Mouse (Mus musculus): ENCODE data around the gene 1700001P01Rik. TPM values are rescaled to one million over a fixed set of nuclear protein-coding genes. Genes with fewer than 3 reads are reported as not detected.
"Not testable (repeated sequence)": the region's sequence is repeated elsewhere in the genome, so short reads cannot be mapped to it uniquely, and the experiment has no call there.

The 1700001P01Rik gene
- polyA plus RNA-seq, 1 experiment from 2014 or later = not detected

- Histone ChIP-seq H3K36me3 (ENCODE audit: control insufficient read depth, insufficient read depth) (no peaks in the 10 kb centered on the region), H3K27me3 (ENCODE audit: control insufficient read depth, insufficient read depth, low read depth, low read length) (peaks cover 2% of the 10 kb centered on the region; the same call in 1 of the 2 replicates), H3K27ac (ENCODE audit: low read length) (peak overlapping the region; percentile 86), H3K4me3 (ENCODE audit: low read depth, low read length) (peak overlapping the region; percentile 77), H3K9ac (ENCODE audit: low read depth, low read length) (peak overlapping the region; percentile 74), H3K4me1 (ENCODE audit: control insufficient read depth, low read depth, low read length) (peaks cover 16% of the 10 kb centered on the region), H3K4me2 (ENCODE audit: low read depth, low read length) (peak overlapping the region; percentile 89), H3K9me3 (replicated peaks; ENCODE audit: control insufficient read depth, low read length) (no peaks in the 10 kb centered on the region)
- under 1% methylated on average over 39 of the region's 43 CpGs for WGBS (ENCODE audit: insufficient replicate concordance)
- peak; percentile 63 for ATAC-seq (ENCODE audit: low read depth)
Measured at GRCm38 (mm10) chr11:97799994-97800690, 24.4 kb upstream of the 1700001P01Rik start.

- WGBS (ENCODE audit: insufficient replicate concordance) = under 1% methylated on average over 71 of the region's 71 CpGs
- Histone ChIP-seq H3K9ac (ENCODE audit: low read depth, low read length) (peak overlapping the region; percentile 74), H3K27me3 (ENCODE audit: control insufficient read depth, insufficient read depth, low read depth, low read length) (peaks cover 2% of the 10 kb centered on the region; the same call in 1 of the 2 replicates), H3K4me3 (ENCODE audit: low read depth, low read length) (peak overlapping the region; percentile 77), H3K4me1 (ENCODE audit: control insufficient read depth, low read depth, low read length) (peaks cover 9% of the 10 kb centered on the region), H3K4me2 (ENCODE audit: low read depth, low read length) (peak overlapping the region; percentile 89), H3K9me3 (replicated peaks; ENCODE audit: control insufficient read depth, low read length) (no peaks in the 10 kb centered on the region), H3K27ac (ENCODE audit: low read length) (peak overlapping the region; percentile 86), H3K36me3 (ENCODE audit: control insufficient read depth, insufficient read depth) (no peaks in the 10 kb centered on the region)
- peak; percentile 80 for ATAC-seq (ENCODE audit: low read depth)
Measured at GRCm38 (mm10) chr11:97799146-97799993, 23.7 kb upstream of the 1700001P01Rik start.

GRCm38 (mm10) chr11:97798782-97799145 lies 23.0 kb upstream of the 1700001P01Rik start, which contains the start of gene Lasp1:
Lasp1 (plus strand) TSS chr11:97799000.
- Histone ChIP-seq H3K27me3 (ENCODE audit: control insufficient read depth, insufficient read depth, low read depth, low read length) (peaks cover 2% of the 10 kb centered on the region; the same call in 1 of the 2 replicates), H3K4me1 (ENCODE audit: control insufficient read depth, low read depth, low read length) (peaks cover 3% of the 10 kb centered on the region), H3K4me2 (ENCODE audit: low read depth, low read length) (peak within 1 kb of the TSS; percentile 89), H3K4me3 (ENCODE audit: low read depth, low read length) (peak within 1 kb of the TSS; percentile 77), H3K27ac (ENCODE audit: low read length) (peak within 1 kb of the TSS; percentile 86), H3K36me3 (ENCODE audit: control insufficient read depth, insufficient read depth) (no peaks in the 10 kb centered on the region), H3K9me3 (replicated peaks; ENCODE audit: control insufficient read depth, low read length) (no peaks in the 10 kb centered on the region), H3K9ac (ENCODE audit: low read depth, low read length) (peak within 1 kb of the TSS; percentile 74)
- ATAC-seq (ENCODE audit: low read depth) = peak; percentile 40
- 0% methylated on average over 11 of the region's 11 CpGs for WGBS (ENCODE audit: insufficient replicate concordance)

- WGBS (ENCODE audit: insufficient replicate concordance) = 42% methylated on average over 8 of the region's 8 CpGs
- Histone ChIP-seq H3K4me3 (ENCODE audit: low read depth, low read length) (no peak overlapping the region), H3K9ac (ENCODE audit: low read depth, low read length) (no peak overlapping the region), H3K36me3 (ENCODE audit: control insufficient read depth, insufficient read depth) (no peaks in the 10 kb centered on the region), H3K9me3 (replicated peaks; ENCODE audit: control insufficient read depth, low read length) (no peaks in the 10 kb centered on the region), H3K27me3 (ENCODE audit: control insufficient read depth, insufficient read depth, low read depth, low read length) (peaks cover 2% of the 10 kb centered on the region; the same call in 1 of the 2 replicates), H3K27ac (ENCODE audit: low read length) (no peak overlapping the region), H3K4me2 (ENCODE audit: low read depth, low read length) (peak overlapping the region; percentile 89; the same call in 1 of the 2 replicates), H3K4me1 (ENCODE audit: control insufficient read depth, low read depth, low read length) (peaks cover 3% of the 10 kb centered on the region)
- ATAC-seq (ENCODE audit: low read depth) = no peak
Measured at GRCm38 (mm10) chr11:97798083-97798435, 22.3 kb upstream of the 1700001P01Rik start.

- peaks cover 2% of the 10 kb centered on the region; the same call in 1 of the 2 replicates for H3K27me3 ChIP-seq (ENCODE audit: control insufficient read depth, insufficient read depth, low read depth, low read length)
- H3K4me1 ChIP-seq (ENCODE audit: control insufficient read depth, low read depth, low read length) = peaks cover 3% of the 10 kb centered on the region
- no peaks in the 10 kb centered on the region for H3K9me3 ChIP-seq (replicated peaks; ENCODE audit: control insufficient read depth, low read length)
- no peaks in the 10 kb centered on the region for H3K36me3 ChIP-seq (ENCODE audit: control insufficient read depth, insufficient read depth)
- 52% methylated on average over 15 of the region's 15 CpGs for WGBS (ENCODE audit: insufficient replicate concordance)
- H3K4me2 ChIP-seq (ENCODE audit: low read depth, low read length) = no peak overlapping the region
- H3K27ac ChIP-seq (ENCODE audit: low read length) = no peak overlapping the region
- no peak overlapping the region for H3K4me3 ChIP-seq (ENCODE audit: low read depth, low read length)
- no peak for ATAC-seq (ENCODE audit: low read depth)
- no peak overlapping the region for H3K9ac ChIP-seq (ENCODE audit: low read depth, low read length)
Measured at GRCm38 (mm10) chr11:97797369-97798082, 21.8 kb upstream of the 1700001P01Rik start.

GRCm38 (mm10) chr11:97796910-97797309 lies 21.2 kb upstream of the 1700001P01Rik start:
- Histone ChIP-seq H3K4me2 (ENCODE audit: low read depth, low read length) (no peak overlapping the region), H3K27ac (ENCODE audit: low read length) (no peak overlapping the region)

GRCm38 (mm10) chr11:97793165-97793564 lies 17.4 kb upstream of the 1700001P01Rik start:
- ATAC-seq (ENCODE audit: low read depth) = no peak
- no peak overlapping the region for H3K4me3 ChIP-seq (ENCODE audit: low read depth, low read length)
- 6% methylated on average over 2 of the region's 2 CpGs for WGBS (ENCODE audit: insufficient replicate concordance)
- H3K4me2 ChIP-seq (ENCODE audit: low read depth, low read length) = no peak overlapping the region
- H3K9me3 ChIP-seq (replicated peaks; ENCODE audit: control insufficient read depth, low read length) = no peaks in the 10 kb centered on the region
- H3K27ac ChIP-seq (ENCODE audit: low read length) = no peak overlapping the region
- H3K9ac ChIP-seq (ENCODE audit: low read depth, low read length) = no peak overlapping the region
- H3K4me1 ChIP-seq (ENCODE audit: control insufficient read depth, low read depth, low read length) = no peaks in the 10 kb centered on the region; the same call in 1 of the 2 replicates
- H3K36me3 ChIP-seq (ENCODE audit: control insufficient read depth, insufficient read depth) = no peaks in the 10 kb centered on the region
- no peaks in the 10 kb centered on the region for H3K27me3 ChIP-seq (ENCODE audit: control insufficient read depth, insufficient read depth, low read depth, low read length)

More at GRCm38 (mm10) chr11:97796910-97797309, 21.2 kb upstream of the 1700001P01Rik start:
- Histone ChIP-seq H3K36me3 (ENCODE audit: control insufficient read depth, insufficient read depth) (no peaks in the 10 kb centered on the region), H3K27me3 (ENCODE audit: control insufficient read depth, insufficient read depth, low read depth, low read length) (peaks cover 2% of the 10 kb centered on the region; the same call in 1 of the 2 replicates), H3K4me1 (ENCODE audit: control insufficient read depth, low read depth, low read length) (peaks cover 3% of the 10 kb centered on the region), H3K9me3 (replicated peaks; ENCODE audit: control insufficient read depth, low read length) (no peaks in the 10 kb centered on the region), H3K4me3 (ENCODE audit: low read depth, low read length) (no peak overlapping the region), H3K9ac (ENCODE audit: low read depth, low read length) (no peak overlapping the region)
- ATAC-seq (ENCODE audit: low read depth) = no peak
- WGBS (ENCODE audit: insufficient replicate concordance) = 2% methylated on average over 6 of the region's 6 CpGs

GRCm38 (mm10) chr11:97790778-97791438 lies 15.2 kb upstream of the 1700001P01Rik start:
- H3K9ac ChIP-seq (ENCODE audit: low read depth, low read length); H3K36me3 ChIP-seq (ENCODE audit: control insufficient read depth, insufficient read depth); ATAC-seq (ENCODE audit: low read depth); H3K27ac ChIP-seq (ENCODE audit: low read length); H3K4me1 ChIP-seq (ENCODE audit: control insufficient read depth, low read depth, low read length); H3K9me3 ChIP-seq (replicated peaks; ENCODE audit: control insufficient read depth, low read length); H3K4me2 ChIP-seq (ENCODE audit: low read depth, low read length); H3K4me3 ChIP-seq (ENCODE audit: low read depth, low read length); H3K27me3 ChIP-seq (ENCODE audit: control insufficient read depth, insufficient read depth, low read depth, low read length): not testable (repeated sequence)
- WGBS (ENCODE audit: insufficient replicate concordance) = 57% methylated on average over 2 of the region's 2 CpGs
